Mouse (Mus musculus): ENCODE measurements at regions not wholly inside any gene's neighbourhood (a gene's known extent, or its start where the extent isn't known, plus 50 kb on each side); places are given as distances from the start of the nearest gene placed in this dataset.

DNA sequence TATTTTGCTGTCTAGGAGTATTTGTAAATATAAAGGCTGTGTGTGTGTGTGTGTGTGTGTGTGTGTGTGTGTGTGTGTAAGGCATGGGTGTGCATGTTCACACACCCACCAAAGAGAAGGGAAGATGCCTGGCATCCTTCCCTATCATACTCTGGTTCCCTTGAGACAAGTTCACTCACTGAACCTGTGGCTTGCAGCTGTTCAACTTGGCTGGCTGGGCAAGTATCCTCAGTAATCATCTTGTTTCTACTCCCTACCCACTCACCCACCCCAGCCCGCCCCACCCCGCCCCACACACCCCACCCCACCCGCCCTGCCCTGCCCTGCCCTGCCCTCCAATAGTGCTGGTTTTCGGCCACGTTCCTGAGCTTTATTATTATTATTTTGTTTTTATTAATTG is 448.5 kb downstream of the Pid1 start:
- TF ChIP-seq CTCF (IDR thresholded peaks at IDR 0.05; ENCODE audit: control insufficient read depth, insufficient read depth, insufficient read length) (no peak), USF1 (IDR thresholded peaks at IDR 0.05; ENCODE audit: low read depth) (no peak)

All from C2C12 (cell line).